Mouse (Mus musculus): Measurements from ENCODE around the gene Shisal2b. TPM values are rescaled to one million over a fixed set of nuclear protein-coding genes. Genes with fewer than 3 reads are reported as not detected.
A peak's percentile ranks its signal among the peaks of the same experiment; 100 is the strongest.

The Shisal2b gene
- total RNA-seq, 4 experiments from 2014 or later, result not detected

DNA sequence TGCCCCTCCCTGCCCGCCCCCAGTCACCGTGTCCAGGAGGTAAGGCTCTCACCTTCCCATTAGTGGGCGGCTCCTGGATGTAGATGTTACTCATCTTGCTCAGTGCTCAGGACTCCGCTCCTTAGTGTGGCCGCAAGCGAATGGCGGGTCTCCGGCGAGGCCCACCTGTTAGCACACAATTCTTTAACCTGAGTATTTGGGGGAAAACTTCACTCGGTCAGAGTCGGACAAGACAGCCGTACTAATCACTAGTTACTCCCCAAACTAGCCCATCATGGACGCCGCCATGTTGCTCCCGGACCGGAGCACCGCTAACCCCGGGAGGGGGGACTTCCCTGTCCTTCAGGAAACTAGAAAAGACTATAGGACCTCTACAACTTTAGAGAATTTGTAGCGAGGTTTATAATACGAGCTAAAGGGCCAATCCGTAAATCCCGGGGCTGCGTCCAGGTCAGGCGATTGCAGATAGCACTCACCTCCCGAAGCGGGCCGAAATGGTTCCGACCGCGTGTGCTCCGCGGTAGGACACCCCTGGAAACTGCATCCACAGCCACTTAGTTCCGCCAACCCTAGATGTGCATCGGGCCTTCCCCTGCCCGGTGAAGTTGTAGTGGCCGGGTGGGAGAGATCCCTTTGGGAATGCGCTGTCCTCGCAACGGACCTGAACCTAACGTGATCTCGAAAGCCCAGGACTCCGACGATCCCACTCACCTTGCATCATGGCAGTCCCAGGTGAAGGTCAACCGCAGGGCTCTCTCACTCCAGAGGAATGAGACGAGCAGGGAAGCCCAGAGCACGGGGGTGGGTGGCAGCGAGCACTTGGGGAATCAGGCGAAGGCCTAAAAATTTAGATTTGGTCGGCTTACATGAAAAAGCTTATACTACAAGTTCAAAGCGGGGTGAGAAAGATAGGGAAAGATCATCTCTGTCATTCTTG, 46.8 kb downstream of the Shisal2b start, which contains the start of gene Cwc27:
Gene Cwc27, minus strand, starts transcription at position 508 of the 937 bp plus-strand sequence.
- peak; percentile 70 for DNase-seq

GRCm38 (mm10) chr13:104816270-104816634, 47.4 kb downstream of the Shisal2b start:
- DNase-seq, result no peak

DNA sequence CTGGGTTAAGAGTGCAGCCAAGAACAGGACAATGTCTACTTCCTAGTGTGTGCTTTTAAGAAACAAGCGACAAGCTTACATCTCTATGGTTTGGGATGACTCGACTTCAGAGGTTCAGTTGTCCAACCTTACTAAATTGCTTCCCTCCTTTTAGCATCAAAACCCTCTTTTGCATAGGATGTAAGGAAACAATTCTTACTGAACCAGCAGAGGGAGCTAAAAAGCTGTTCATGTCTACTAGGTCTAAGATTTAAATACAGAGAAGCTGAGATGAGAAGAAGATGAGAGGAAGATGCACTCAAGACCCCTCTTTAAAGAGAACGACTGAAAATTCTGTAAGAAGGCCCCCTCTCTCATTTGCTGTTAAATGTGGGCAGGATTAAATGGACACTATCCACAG, 58.0 kb downstream of the Shisal2b start:
- DNase-seq, result no peak

DNA sequence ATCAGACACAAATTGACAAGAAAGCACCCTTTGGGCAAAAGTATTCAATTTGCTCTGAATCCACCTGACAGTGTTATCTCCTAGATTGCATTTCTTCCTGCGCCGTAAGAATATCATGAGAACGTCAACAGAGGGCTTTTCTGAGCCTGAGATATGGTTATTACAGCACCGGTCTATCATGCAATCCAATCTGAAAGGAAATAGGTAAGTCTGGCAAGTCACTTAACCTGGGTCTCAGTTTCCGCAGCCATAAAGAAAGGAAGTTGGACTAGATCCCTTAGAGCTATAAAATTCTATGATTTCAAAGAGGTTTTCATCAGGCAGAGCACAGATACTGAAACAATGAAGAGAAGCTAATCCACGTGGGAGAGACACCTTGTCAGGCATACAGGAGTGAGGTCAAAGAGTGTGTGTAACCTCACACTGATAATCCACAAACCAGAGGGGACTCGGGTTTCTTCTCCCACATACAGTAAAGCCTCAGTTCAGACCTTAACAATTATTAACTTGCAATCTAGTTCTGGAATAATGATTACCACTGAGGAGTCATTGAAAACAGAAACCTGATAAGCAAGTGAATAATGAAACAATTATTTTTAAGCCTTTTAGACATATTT, 64.0 kb downstream of the Shisal2b start:
- no peak for DNase-seq

GRCm38 (mm10) chr13:104799067-104799466, 64.6 kb downstream of the Shisal2b start:
- no peak for DNase-seq

Other genes starting within 250 kb of the Shisal2b start
- gene Srek1ip1, start 71.4 kb downstream of the Shisal2b start, total RNA-seq (2022), result 10 to 100 TPM; 20.9 to 25.7 (median 22.0) TPM
- 10 to 100 TPM; 17.8 to 32.6 (median 24.4) TPM for gene Cwc27, start 46.8 kb downstream of the Shisal2b start, total RNA-seq (2022)
- 1 to 10 TPM; 1.7 to 3.2 (median 1.9) TPM for gene Rgs7bp, start 191.0 kb upstream of the Shisal2b start, total RNA-seq (2022)
- gene 4933425L06Rik, start 218.2 kb upstream of the Shisal2b start, total RNA-seq (2022), result not detected

All from adrenal gland, adult 8-10 months (tissue).